Mouse (Mus musculus) CH12.LX (cell line): ENCODE results near the gene Impg1. TPM values are rescaled to one million over a fixed set of nuclear protein-coding genes. Genes with fewer than 3 reads are reported as not detected.
A peak's percentile ranks its signal among the peaks of the same experiment; 100 is the strongest.
"Not testable (repeated sequence)": the region's sequence is repeated elsewhere in the genome, so short reads cannot be mapped to it uniquely, and the experiment has no call there.

Experiments used
- DNase-seq: peaks from one replicate; pipeline ENCODE4 v3.0.0-alpha.2; 2013; ENCODE audit errors: extremely low read depth
- H3K27ac ChIP-seq: 2 replicates; pipeline ENCODE4 v1.5.1; 2012; ENCODE audit warnings: low read depth, mild to moderate bottlenecking, control low read depth, moderate library complexity; ENCODE audit not compliant: insufficient read depth
- H3K27me3 ChIP-seq: replicated peaks from 2 replicates; pipeline ENCODE3; 2012; ENCODE audit warnings: inconsistent platforms
- H3K36me3 ChIP-seq, 2 experiments: replicated peaks in 1 of 2; 2 replicates each; pipeline versions ENCODE3 to v1.6.1; 2012; ENCODE audit warnings: inconsistent platforms in 1 of 2, low read length in 1 of 2, mild to moderate bottlenecking in 1 of 2, mixed read lengths in 1 of 2, moderate library complexity in 1 of 2; ENCODE audit not compliant: control insufficient read depth in 1 of 2, insufficient read depth in 1 of 2
- H3K4me1 ChIP-seq, 2 experiments: 2 replicates each; pipeline ENCODE4 v1.6.1; 2012; ENCODE audit warnings: inconsistent platforms in 1 of 2, moderate library complexity in 1 of 2; ENCODE audit not compliant: insufficient read depth in 2 of 2, control insufficient read depth in 1 of 2
- H3K4me2 ChIP-seq: 2 replicates; pipeline ENCODE4 v1.6.1; 2012; ENCODE audit warnings: low read depth, mild to moderate bottlenecking, control low read depth; ENCODE audit not compliant: poor library complexity, insufficient read depth, severe bottlenecking
- H3K4me3 ChIP-seq, 3 experiments: fragments of 150-350 bp in 1 of 3; sonication (generic) in 1 of 3; replicated peaks in 1 of 3; 2 replicates each; pipeline versions ENCODE3 to v1.5.1; 2011 to 2012; ENCODE audit warnings: low read depth in 2 of 3, low read length in 2 of 3, mild to moderate bottlenecking in 2 of 3, moderate library complexity in 2 of 3, control low read depth in 1 of 3, improper control_type of control experiment in 1 of 3, inconsistent platforms in 1 of 3, mixed read lengths in 1 of 3; ENCODE audit not compliant: poor library complexity in 1 of 3
- H3K79me2 ChIP-seq: replicated peaks from 2 replicates; pipeline ENCODE4 v1.6.1; 2012; ENCODE audit warnings: mild to moderate bottlenecking, moderate library complexity; ENCODE audit not compliant: control insufficient read depth, poor library complexity, insufficient read depth, severe bottlenecking; ENCODE audit errors: extremely low read depth
- H3K9ac ChIP-seq: 2 replicates; pipeline ENCODE4 v1.6.1; 2012; ENCODE audit warnings: low read depth, mild to moderate bottlenecking, control low read depth, moderate library complexity; ENCODE audit not compliant: insufficient read depth
- H3K9me3 ChIP-seq: replicated peaks from 2 replicates; pipeline ENCODE3; 2012; ENCODE audit warnings: low read length, inconsistent platforms, mixed read lengths
- CTCF ChIP-seq, 2 experiments: IDR thresholded peaks in 1 of 2; conservative IDR thresholded peaks in 1 of 2; 2 replicates each; pipeline ENCODE4 v1.5.1; 2011 to 2012; ENCODE audit warnings: low read depth in 2 of 2, low read length in 2 of 2, improper control_type of control experiment in 1 of 2, inconsistent platforms in 1 of 2, mild to moderate bottlenecking in 1 of 2, moderate library complexity in 1 of 2
- ELF1 ChIP-seq: IDR thresholded peaks from 2 replicates; pipeline ENCODE4 v1.6.1; 2014; ENCODE audit warnings: low read depth, mild to moderate bottlenecking, inconsistent platforms, low read length, improper control_type of control experiment
- ETS1 ChIP-seq: conservative IDR thresholded peaks from 2 replicates; pipeline ENCODE4 v1.6.1; 2012; ENCODE audit warnings: low read depth, mild to moderate bottlenecking, inconsistent platforms, low read length, improper control_type of control experiment, moderate library complexity
- GABPA ChIP-seq: IDR thresholded peaks from 2 replicates; pipeline ENCODE4 v1.6.1; 2012; ENCODE audit warnings: low read depth, low read length, improper control_type of control experiment, inconsistent platforms; ENCODE audit not compliant: insufficient replicate concordance
- IRF4 ChIP-seq: IDR thresholded peaks from 2 replicates; pipeline ENCODE4 v1.6.1; 2014; ENCODE audit warnings: low read depth, mild to moderate bottlenecking, inconsistent platforms, low read length, improper control_type of control experiment
- JUN ChIP-seq: IDR thresholded peaks from 2 replicates; pipeline ENCODE4 v1.6.1; 2011; ENCODE audit warnings: low read depth, mild to moderate bottlenecking, low read length, improper control_type of control experiment, moderate library complexity; ENCODE audit not compliant: insufficient read depth
- JUND ChIP-seq: conservative IDR thresholded peaks from 2 replicates; pipeline ENCODE4 v1.6.1; 2011; ENCODE audit warnings: low read depth, low read length, improper control_type of control experiment
- MAFK ChIP-seq: IDR thresholded peaks from 2 replicates; pipeline ENCODE4 v1.6.1; 2011; ENCODE audit warnings: low read length, improper control_type of control experiment; ENCODE audit not compliant: insufficient replicate concordance
- MAZ ChIP-seq: IDR thresholded peaks from 2 replicates; pipeline ENCODE4 v1.6.1; 2012; ENCODE audit warnings: low read depth, mild to moderate bottlenecking, inconsistent platforms, low read length, improper control_type of control experiment, moderate library complexity
- MXI1 ChIP-seq: IDR thresholded peaks from 2 replicates; pipeline ENCODE4 v1.6.1; 2011; ENCODE audit warnings: mild to moderate bottlenecking, low read depth, low read length, improper control_type of control experiment
- NRF1 ChIP-seq: IDR thresholded peaks from 2 replicates; pipeline ENCODE4 v1.6.1; 2014; ENCODE audit warnings: low read depth, mild to moderate bottlenecking, inconsistent platforms, low read length, improper control_type of control experiment, moderate library complexity
- PAX5 ChIP-seq: IDR thresholded peaks from 2 replicates; pipeline ENCODE4 v1.6.1; 2012; ENCODE audit warnings: low read length, inconsistent platforms, mixed read lengths
- POLR2A ChIP-seq: IDR thresholded peaks from 2 replicates; pipeline ENCODE4 v1.6.1; 2011; ENCODE audit warnings: low read depth, mild to moderate bottlenecking, improper control_type of control experiment, low read length
- POLR2AphosphoS2 ChIP-seq: IDR thresholded peaks from 2 replicates; pipeline ENCODE4 v1.6.1; 2011; ENCODE audit warnings: low read depth, low read length, improper control_type of control experiment
- RAD21 ChIP-seq: IDR thresholded peaks from 2 replicates; pipeline ENCODE4 v1.6.1; 2011; ENCODE audit warnings: low read depth, mild to moderate bottlenecking, low read length, improper control_type of control experiment, moderate library complexity
- RCOR1 ChIP-seq: conservative IDR thresholded peaks from 2 replicates; pipeline ENCODE4 v1.6.1; 2012; ENCODE audit warnings: low read depth, mild to moderate bottlenecking, inconsistent platforms, low read length, improper control_type of control experiment
- SMC3 ChIP-seq: IDR thresholded peaks from 2 replicates; pipeline ENCODE4 v1.6.1; 2011; ENCODE audit warnings: low read depth, low read length, improper control_type of control experiment
- TBP ChIP-seq: conservative IDR thresholded peaks from 2 replicates; pipeline ENCODE4 v1.6.1; 2011; ENCODE audit warnings: low read depth, low read length, improper control_type of control experiment
- USF1 ChIP-seq: IDR thresholded peaks from 2 replicates; pipeline ENCODE4 v1.6.1; 2014; ENCODE audit warnings: low read depth, mild to moderate bottlenecking, inconsistent platforms, low read length, improper control_type of control experiment
- USF2 ChIP-seq: conservative IDR thresholded peaks from 2 replicates; pipeline ENCODE4 v1.6.1; 2011; ENCODE audit warnings: low read depth, low read length, improper control_type of control experiment
- ZC3H11A ChIP-seq: IDR thresholded peaks from 2 replicates; pipeline ENCODE4 v1.6.1; 2012; ENCODE audit warnings: low read depth, mild to moderate bottlenecking, inconsistent platforms, low read length, improper control_type of control experiment
- ZKSCAN1 ChIP-seq: IDR thresholded peaks from 2 replicates; pipeline ENCODE4 v1.6.1; 2012; ENCODE audit warnings: low read depth, inconsistent platforms, low read length, improper control_type of control experiment, borderline replicate concordance
- ZMIZ1 ChIP-seq: IDR thresholded peaks from 2 replicates; pipeline ENCODE4 v1.6.1; 2012; ENCODE audit warnings: low read depth, mild to moderate bottlenecking, inconsistent platforms, low read length, improper control_type of control experiment
- ZNF384 ChIP-seq: IDR thresholded peaks from 2 replicates; pipeline ENCODE4 v1.6.1; 2012; ENCODE audit warnings: low read depth, low read length, improper control_type of control experiment, inconsistent platforms
- dilution Hi-C: fragments of 300-500 bp; cut with MboI; formaldehyde crosslinking; loops from 2 replicates; pipeline ENCODE4 v1.14.3; 2020; ENCODE audit warnings: low sequenced_read_pairs; ENCODE audit not compliant: extremely low pct_unique_long_range_greater_than_20kb, extremely low pct_ligation_motif_present
- in situ Hi-C: fragments of 300-500 bp; cut with MboI; formaldehyde crosslinking; loops from 3 replicates; pipeline ENCODE4 v1.14.3; 2019; ENCODE audit warnings: low sequenced_read_pairs, low pct_ligation_motif_present, low pct_unique_long_range_greater_than_20kb, mixed read lengths
- polyA plus RNA-seq: library from polyadenylated mRNA; unstranded; fragments of >175 nt; gene quantifications from 2 replicates; pipeline ENCODE4 v1.2.1, GENCODE M21; 2012; ENCODE audit warnings: low read depth; ENCODE audit not compliant: insufficient read length
- total RNA-seq, 2 experiments: library from RNA; depleted of rRNA; stranded (reverse); fragments of 300-350 nt in 1 of 2; fragments of >200 nt in 1 of 2; gene quantifications; 2 replicates each; pipeline ENCODE4 v1.2.3; 2012 to 2014

Gene Impg1
- total and polyA plus RNA-seq, 3 experiments: 0.13 to 0.90 (median 0.42) TPM

GRCm38 (mm10) chr9:80332153-80332552 lies 133.1 kb downstream of the Impg1 start (continued):
- peak; percentile 56; the same call in 1 of the 2 replicates for TF ChIP-seq IRF4
- peak; percentile 90 for TF ChIP-seq RAD21
- no peak for TF ChIP-seq POLR2A
- TF ChIP-seq JUND: no peak; the same call in 1 of the 2 replicates
- TF ChIP-seq ZKSCAN1: no peak
- TF ChIP-seq JUN: no peak
- TF ChIP-seq GABPA: no peak
- no peak for TF ChIP-seq USF1
- peak; percentile 88 for TF ChIP-seq SMC3
- no peak for TF ChIP-seq ZMIZ1
- peak; percentile 95 for TF ChIP-seq ZNF384

- H3K79me2 ChIP-seq, H3K4me3 ChIP-seq, H3K27me3 ChIP-seq, H3K4me2 ChIP-seq, H3K9me3 ChIP-seq, H3K27ac ChIP-seq, H3K9ac ChIP-seq, dilution Hi-C loops, H3K4me1 ChIP-seq, H3K36me3 ChIP-seq, DNase-seq: not testable (repeated sequence)
- in situ Hi-C loops: loop anchor here (25.0 kb wide), 1 partner anchor 1316 kb away; the partner anchor contains the start of gene Htr1b
Measured at GRCm38 (mm10) chr9:80321051-80321887, 144.0 kb downstream of the Impg1 start.

GRCm38 (mm10) chr9:80318027-80318426 lies 147.3 kb downstream of the Impg1 start:
- Histone ChIP-seq H3K27ac (no peak overlapping the region), H3K4me1 (peaks cover 0 to 6% of the 10 kb centered on the region in 2 experiments; a peak in 1 of 4 replicates)

More at GRCm38 (mm10) chr9:80318027-80318426, 147.3 kb downstream of the Impg1 start:
- Histone ChIP-seq H3K9me3 (peaks cover 3% of the 10 kb centered on the region), H3K4me3 (no peak overlapping the region), H3K27me3 (no peaks in the 10 kb centered on the region), H3K9ac (no peak overlapping the region), H3K4me2 (peak overlapping the region; percentile 61), H3K36me3 (no peaks in the 10 kb centered on the region), H3K79me2 (no peaks in the 10 kb centered on the region)
- TF ChIP-seq RAD21 (no peak), POLR2AphosphoS2 (no peak), IRF4 (no peak), MAFK (no peak), JUND (no peak), PAX5 (no peak), NRF1 (no peak), ZKSCAN1 (no peak), MXI1 (no peak), SMC3 (no peak), MAZ (no peak), ZMIZ1 (no peak), TBP (no peak), ETS1 (no peak), USF1 (no peak), CTCF (conservative IDR thresholded peaks at IDR 0.05 in 1 of 2, IDR thresholded peaks at IDR 0.05 in 1 of 2; ENCODE audit: low read depth in 2 of 2, low read length in 2 of 2) (no peak), USF2 (no peak), RCOR1 (no peak), ELF1 (no peak), ZC3H11A (no peak)
- dilution Hi-C loops (no loop called here), in situ Hi-C loops (loop anchor here (25.0 kb wide), 1 partner anchor 1319 kb away; the partner anchor contains the start of gene Htr1b)
- DNase-seq: peak; percentile 27
